Mouse (Mus musculus) spleen, adult 2 months (tissue): ENCODE measurements around the gene Trip13.

Experiments
- CTCF ChIP-seq: fragments of 200-500 bp; IDR thresholded peaks from 2 replicates; pipeline ENCODE4 v1.5.1; 2011; ENCODE audit warnings: mild to moderate bottlenecking, inconsistent platforms; ENCODE audit not compliant: insufficient read depth, insufficient read length, insufficient replicate concordance; ENCODE audit errors: extremely low read depth
- POLR2A ChIP-seq: fragments of 200-500 bp; IDR thresholded peaks from 2 replicates; pipeline ENCODE4 v1.6.1; 2011; ENCODE audit warnings: low read depth, low read length, inconsistent platforms

DNA sequence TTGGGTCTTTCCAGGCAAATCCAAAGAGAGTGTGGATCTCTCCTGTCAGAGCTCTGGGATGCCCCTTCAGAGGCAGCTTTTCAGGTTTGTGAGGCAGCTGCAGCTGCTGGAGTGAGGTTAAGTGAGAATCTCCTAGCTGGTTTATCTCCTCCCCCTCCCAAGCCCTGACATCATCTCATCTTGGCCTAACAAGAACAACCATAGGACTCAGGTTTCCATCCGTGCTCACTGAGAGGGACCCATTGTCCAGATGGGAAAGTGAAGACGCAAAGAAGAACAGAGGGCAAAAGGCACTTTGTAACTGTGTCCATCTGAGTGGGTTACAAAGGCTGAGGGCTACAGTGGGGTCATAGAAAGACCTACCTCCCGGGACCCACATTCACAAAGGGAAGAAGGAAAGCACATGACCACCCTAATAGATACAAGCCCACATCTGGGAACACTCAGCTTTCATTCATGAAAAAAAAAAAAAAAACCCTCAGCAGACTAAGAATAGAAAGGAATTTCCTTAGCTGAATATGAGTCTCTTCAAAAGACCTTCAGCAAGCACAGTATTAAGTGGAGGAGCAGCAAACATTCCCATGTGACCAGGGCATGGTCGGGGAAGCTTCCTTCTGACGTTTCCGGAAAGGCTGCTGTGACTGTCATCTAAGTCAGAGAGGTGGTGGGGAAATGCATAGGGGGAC lies 44.9 kb downstream of the Trip13 start:
- no peak for TF ChIP-seq CTCF
- TF ChIP-seq POLR2A: no peak
